Mouse (Mus musculus): ENCODE measurements around the gene Fbln1.

The Fbln1 gene

DNA sequence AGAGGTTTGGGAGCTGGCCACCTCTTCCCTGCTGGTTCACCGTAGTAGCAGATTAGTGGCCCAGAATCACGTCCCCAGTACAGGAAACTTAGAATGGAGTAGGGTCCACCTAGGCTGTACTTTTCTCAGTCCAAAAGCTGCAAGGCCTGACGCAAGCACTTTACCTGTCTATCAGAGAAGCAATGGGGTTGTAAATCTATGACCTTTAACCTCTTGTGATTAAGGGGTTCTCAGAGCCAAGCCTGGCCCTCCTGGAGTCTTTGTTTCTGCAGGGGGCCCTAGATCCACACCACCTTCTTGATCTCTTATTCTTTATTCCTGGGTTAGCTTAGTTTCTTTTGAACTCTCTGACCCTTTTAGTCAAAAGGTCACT, 940 bp downstream of the Fbln1 start:
- no peak for DNase-seq (ENCODE audit: low spot score)

DNA sequence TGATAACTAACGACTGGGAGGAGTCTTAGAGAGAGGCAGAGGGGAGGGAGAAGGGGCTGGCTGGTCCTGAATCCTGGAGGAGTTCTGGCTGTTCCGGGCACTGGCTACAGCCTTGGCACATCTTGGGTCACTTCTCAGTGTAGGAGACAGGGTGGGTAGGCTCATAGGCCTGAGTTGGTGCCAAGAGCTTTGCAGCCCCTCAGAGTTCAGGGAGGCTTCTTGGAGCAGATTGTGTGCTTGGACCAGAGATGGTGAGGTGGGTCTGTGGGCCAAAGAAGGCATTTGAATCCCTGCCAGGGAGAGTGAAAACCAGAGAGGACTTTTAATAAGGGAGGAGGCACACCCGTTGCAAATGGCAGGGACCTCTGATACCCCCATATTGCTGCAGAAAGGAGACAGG, 1.3 kb downstream of the Fbln1 start:
- DNase-seq (ENCODE audit: low spot score), result no peak

DNA sequence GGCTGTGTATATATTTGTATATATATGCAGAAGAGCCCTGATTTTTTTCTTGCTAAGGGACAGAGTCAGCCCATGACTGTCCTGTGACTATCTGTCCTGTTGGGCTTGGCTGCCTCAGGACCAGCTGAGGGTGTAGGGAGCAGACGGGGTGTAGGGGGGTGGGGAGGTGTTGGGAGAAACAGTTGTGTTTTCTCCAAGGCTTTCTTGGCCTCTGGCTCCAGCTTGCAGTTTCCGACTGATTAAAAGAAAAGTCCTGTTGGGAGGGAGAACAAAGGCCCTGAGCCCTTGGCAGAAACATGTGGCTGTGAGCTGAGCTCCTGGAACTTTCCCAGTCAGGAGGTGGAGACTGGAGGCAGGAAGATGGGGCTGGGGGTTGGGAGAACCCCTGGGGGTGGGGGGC, 2.0 kb downstream of the Fbln1 start:
- DNase-seq (ENCODE audit: low spot score), result no peak

DNA sequence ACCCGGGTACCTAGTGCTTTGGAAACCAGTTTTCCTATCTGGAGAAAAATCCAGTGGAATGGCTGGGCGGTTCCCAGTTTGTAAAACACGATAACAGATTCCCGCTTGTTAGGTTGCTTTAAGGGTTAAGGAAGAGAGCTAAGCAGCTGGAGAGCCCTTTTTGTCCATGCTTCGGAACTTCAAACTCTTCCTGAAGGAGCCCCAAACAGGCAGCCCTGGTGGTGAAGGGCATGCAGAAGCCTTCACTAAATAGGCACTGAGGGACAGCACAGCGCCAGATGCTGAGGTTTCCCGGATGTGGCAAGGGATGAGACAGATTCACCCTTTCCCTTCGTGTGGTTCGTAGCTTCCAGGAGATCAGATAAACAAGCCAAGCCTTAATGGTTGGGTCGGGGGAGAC, 2.6 kb downstream of the Fbln1 start:
- no peak for DNase-seq (ENCODE audit: low spot score)

GRCm38 (mm10) chr15:85209341-85209740, 3.6 kb downstream of the Fbln1 start:
- DNase-seq (ENCODE audit: low spot score), result no peak

- no peak for DNase-seq (ENCODE audit: low spot score)
Measured at GRCm38 (mm10) chr15:85210686-85211085, 4.9 kb downstream of the Fbln1 start.

DNA sequence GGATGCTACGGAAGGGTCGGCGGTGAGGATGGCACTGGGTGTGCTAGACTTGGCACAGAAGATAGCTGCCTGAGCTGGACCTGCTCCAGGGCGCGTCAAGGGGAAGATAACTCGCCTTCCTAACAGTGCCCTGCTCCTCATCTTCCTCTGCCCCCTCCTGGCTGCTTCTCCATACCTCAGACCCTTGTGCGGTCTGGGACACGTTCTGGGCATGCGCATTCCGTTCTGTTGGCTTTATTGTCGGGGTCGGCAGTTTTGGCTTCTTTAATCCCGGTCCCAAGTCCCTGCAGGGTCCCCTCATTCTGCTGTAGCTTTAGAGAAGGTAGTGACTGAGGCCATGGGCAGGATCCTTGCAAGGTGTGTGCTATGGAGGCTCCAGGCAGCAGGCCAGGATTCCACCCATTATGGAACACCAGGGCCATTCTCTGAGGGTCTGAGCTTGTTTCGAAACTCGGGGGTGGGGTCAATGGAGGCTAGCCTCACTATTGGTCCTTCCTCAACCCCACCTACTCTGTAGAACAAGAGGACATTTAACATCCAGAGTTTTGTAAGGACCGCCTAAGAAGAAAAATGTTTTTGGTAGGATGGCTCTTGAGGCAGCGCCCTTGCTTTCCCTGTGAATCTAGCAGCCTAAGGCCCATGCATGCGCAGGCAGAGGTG, 5.5 kb downstream of the Fbln1 start:
- no peak for DNase-seq (ENCODE audit: low spot score)

DNA sequence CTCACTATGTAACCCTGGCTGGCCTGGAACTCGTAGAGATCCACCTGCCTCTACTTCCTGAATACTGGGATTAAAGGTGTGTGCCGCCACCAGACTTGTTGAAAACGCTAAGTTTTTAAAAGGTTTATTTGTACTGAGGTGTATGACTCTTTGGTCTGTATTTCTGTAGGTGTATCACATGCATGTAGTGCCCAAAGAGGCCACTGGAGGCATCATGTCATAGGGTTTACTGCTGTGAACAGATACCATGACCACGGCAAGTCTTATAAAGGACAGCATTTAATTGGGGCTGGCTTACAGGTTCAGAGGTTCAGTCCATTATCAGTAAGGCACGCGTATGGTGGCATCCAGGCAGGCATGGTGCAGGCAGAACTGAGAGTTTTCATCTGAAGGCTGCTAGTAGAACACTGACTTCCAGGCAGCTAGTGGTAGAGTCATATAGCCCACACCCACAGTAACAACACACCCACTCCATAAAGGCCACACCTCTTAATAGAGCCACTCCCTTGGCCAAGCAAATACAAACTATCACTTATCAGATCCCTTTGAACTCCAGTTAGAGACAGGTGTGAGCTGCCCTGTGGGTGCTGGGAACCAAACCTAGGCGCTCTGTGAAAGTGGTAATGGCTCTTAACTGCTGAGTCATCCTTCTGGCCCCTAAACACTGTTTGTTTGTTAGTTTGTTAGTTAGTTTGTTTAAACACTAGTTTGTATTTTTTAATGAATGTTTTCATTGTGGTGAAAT, 10.5 kb downstream of the Fbln1 start:
- DNase-seq (ENCODE audit: low spot score), result no peak

GRCm38 (mm10) chr15:85218617-85219265, 13.0 kb downstream of the Fbln1 start:
- DNase-seq (ENCODE audit: low spot score), result no peak

DNA sequence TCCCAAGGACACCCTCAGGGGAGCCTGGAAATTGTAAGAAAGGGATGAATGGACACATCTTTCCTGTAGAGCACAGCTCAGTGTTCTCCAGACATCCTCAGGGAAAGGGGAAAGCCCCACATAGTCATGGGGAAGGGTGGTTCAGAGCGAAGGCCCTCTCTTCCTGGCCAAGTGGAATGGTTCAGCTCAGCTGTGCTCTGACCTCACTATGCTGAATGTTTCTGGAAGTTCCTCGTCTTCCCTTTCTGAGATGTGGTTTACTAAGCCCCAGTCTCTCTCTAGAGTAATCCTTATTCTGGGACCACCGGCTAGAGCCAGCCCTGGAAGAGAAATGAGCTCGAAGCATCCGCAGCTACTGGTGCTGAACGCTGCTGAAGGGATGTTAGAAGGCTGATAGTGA, 14.6 kb downstream of the Fbln1 start:
- no peak for DNase-seq (ENCODE audit: low spot score)

DNA sequence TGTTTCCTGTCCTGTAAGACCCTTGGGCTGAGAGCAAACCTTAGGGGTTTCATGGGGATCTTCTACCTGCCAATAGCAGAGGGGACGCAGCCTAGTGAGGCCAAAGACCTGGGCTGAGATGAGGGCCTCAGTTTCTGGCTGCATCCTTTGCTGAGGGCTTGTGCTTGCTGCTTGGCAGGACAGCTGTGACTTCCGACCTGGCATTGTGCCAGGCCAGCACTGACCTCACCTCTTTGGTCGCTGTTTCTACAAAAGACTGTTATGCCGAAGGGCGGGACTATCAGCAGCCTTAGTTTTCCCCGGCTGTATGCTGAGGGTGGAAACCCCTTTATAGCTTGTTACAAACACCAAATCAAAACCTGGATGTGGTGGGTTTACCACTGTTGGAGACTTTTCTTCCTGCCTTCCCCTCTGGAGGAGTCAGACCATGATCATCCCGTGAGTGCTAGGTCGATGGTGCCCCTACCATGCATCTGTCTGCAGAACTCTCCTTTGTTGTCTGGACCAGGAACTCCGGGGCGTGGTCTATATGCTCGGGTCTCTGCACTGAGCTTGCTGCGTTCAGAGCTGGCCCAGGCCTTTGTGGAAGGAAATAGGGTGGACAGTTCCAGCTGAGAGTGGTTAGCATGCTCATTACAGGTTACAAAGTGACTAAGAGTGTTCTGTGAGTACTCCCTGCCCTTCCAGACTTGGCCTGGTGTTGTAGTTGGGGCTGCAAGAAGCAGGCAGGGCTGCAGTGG, 15.5 kb downstream of the Fbln1 start:
- DNase-seq (ENCODE audit: low spot score), result no peak

GRCm38 (mm10) chr15:85225693-85226092, 19.9 kb downstream of the Fbln1 start:
- no peak for DNase-seq (ENCODE audit: low spot score)

DNA sequence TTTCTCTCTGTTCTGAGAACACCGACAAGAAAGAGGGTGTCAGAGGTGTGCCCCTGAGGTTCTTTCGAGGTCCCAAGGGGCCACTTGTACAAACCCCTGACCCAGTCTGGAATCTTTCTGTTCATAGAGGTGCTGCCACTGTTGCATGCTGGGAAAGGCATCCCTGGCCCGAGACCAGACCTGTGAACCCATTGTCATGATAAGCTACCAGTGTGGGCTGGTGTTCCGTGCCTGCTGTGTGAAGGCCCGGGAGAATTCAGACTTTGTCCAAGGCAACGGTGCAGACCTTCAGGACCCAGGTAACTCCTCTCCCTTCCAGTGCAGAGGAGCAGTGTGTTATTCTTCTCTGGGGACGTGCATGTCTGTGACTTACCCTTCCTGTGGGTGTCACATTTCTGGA, 21.1 kb downstream of the Fbln1 start:
- DNase-seq (ENCODE audit: low spot score), result no peak

GRCm38 (mm10) chr15:85228568-85228967, 22.8 kb downstream of the Fbln1 start:
- no peak for DNase-seq (ENCODE audit: low spot score)

DNA sequence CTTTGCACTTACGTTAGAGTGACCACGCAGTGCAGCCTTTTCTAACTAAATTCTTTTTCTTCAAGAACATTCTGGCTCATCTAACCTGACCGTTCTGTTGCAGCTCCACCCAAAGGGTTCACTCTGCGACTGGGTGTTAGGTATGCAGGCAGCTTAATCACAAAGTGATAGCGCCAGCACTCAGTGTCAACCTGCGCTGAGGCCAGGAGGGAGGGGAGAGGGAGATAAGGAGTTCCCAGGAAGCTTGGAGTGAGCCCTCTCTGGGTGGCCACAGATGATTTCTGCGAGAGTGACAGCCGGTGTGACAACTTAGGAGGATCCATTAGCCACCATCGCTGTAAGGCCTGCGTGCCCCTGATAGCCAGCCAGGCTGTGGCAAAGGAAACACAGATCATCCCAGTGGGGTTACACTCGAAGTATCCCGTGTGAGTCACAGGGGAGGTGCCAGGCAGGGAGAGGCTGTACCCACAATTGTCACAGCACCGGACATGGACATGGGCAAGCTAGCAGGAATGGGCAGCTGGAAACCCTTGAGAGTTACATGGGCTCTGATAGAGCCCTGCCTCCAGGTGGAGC, 24.3 kb downstream of the Fbln1 start:
- no peak for DNase-seq (ENCODE audit: low spot score)

DNA sequence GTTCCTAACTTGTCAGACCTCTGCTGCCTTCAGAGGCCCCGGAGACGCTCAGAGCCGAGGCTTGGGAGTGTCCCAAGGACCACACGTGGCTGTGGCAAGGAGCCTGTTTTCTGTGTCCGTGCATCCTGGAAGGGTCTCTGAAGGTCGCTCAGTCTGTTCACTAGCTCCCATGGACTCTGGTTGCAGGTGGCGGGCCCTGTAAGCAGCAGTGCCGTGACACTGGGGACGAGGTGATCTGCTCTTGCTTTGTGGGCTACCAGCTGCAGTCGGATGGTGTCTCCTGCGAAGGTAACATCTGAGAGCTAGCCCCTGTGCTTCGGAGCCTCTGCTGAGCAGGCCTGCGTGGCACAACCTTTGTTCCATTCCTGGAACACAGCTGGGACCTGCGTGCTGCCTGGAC, 24.9 kb downstream of the Fbln1 start:
- no peak for DNase-seq (ENCODE audit: low spot score)

GRCm38 (mm10) chr15:85231443-85232255, 25.9 kb downstream of the Fbln1 start:
- DNase-seq (ENCODE audit: low spot score), result peak; percentile 73

GRCm38 (mm10) chr15:85232256-85232535, 26.4 kb downstream of the Fbln1 start:
- no peak for DNase-seq (ENCODE audit: low spot score)

GRCm38 (mm10) chr15:85232543-85233250, 26.9 kb downstream of the Fbln1 start:
- DNase-seq (ENCODE audit: low spot score), result no peak

- DNase-seq (ENCODE audit: low spot score), result no peak
Measured at GRCm38 (mm10) chr15:85233251-85233611, 27.5 kb downstream of the Fbln1 start.

DNA sequence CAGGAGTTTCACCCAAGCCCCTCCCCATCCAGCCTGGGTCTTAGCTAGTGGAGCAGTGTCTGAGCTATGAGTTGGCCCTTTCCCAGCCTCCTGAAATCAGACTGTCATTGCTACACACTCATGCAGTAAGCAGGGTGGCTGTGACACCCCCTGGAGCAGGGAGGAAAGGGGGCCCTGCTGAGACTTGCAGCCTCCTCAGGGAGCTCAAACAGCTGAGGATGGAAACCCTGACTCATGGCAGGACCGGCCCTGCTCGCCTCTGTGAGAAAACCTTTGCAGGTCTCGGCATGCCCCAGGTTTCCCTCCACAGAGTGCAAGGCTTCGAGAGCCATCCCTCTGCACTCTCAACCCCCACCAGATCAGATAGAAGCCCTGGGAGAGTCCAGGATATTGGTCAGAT, 27.9 kb downstream of the Fbln1 start:
- DNase-seq (ENCODE audit: low spot score), result peak; percentile 66
